Mouse (Mus musculus) embryonic fibroblast, embryonic 13.5 days (primary cell): ENCODE measurements around the gene Lrp6.

Experiments used
- CTCF ChIP-seq: IDR thresholded peaks from 2 replicates; pipeline ENCODE4 v1.5.1; 2011; ENCODE audit warnings: mild to moderate bottlenecking, control low read depth, low read length, moderate library complexity, borderline replicate concordance; ENCODE audit not compliant: insufficient read depth
- POLR2A ChIP-seq: IDR thresholded peaks from 2 replicates; pipeline ENCODE4 v1.6.1; 2011; ENCODE audit warnings: low read depth, mild to moderate bottlenecking, control low read depth, low read length, moderate library complexity

DNA sequence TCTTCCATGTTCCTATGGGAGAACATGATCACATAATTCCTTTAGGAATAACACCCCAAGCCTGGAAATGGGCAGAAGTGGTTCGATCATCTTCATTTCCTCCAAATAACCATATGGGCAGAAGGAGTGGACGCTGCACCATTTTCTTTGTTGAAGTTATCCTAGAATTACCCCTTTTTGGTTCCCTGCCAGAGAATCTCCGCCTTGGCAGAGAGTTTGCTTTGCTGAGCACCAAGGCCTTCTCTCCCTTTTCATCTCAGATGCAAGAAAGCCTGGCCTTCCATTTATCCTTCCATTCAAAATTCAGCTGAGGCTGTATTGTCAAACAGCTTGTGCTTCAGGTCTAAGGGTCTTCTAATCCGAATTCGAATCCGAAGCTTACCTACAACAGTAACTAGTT is 144.8 kb downstream of the Lrp6 start:
- TF ChIP-seq POLR2A (no peak), CTCF (no peak)
